In the genomic region with DNA sequence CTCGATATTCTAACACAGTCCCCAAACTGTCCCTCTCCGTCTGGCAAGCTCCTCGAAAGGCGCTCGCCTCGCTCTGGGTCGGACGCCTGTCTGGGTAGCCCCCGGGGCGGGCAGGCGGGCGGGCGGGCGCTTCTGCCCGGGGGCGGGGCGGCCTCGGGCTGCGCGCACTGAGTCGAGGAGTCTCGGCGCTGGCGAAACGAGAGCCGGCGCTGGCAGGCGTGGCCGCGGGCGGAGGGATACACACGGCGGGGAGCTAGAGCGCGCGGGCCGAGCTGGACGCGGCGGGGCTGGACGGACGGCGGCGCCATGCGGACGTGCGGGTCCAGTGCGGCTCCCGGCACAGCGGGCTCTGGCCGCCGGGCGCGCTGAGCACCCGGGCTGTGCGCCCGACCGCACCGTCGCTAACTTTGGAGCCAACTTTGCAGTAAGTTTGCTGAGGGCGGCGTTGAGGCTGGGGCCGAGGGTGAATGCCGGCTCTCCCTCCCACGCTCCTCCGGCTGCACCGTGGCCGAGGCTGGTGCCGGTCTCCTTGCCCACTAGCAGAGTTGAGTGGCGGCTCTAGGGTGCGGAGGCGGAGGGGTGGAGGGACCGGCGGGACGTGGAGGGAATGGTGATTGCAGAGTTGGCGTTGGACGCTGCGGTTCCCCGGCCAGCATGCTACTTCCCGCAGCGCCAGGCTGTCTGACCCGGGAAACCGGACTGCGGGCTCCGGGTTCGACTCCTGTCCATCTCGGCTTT, we compare ENCODE assay signal across 8 mouse cellular contexts. TPM values are rescaled to one million over a fixed set of nuclear protein-coding genes. Genes with fewer than 3 reads are reported as not detected.
DNase-seq lines count a peak whose midpoint lies in the region; ATAC-seq and TF ChIP-seq lines count a peak whose summit lies in the region.

No protein-coding gene starts in this region.

- peak; percentile 80 for ATAC-seq in liver, embryonic 14.5 days (ENCODE audit: insufficient read depth)
- peak; percentile 79 for ATAC-seq in neural tube, embryonic 12.5 days (ENCODE audit: low FRiP score, low read depth)

- peak; percentile 90 to 95 for DNase-seq in cerebellum, adult 18-20 months
- DNase-seq in forelimb bud, embryonic 11.5 days (ENCODE audit: low read depth, low spot score) = peak; percentile 87
- peak; percentile 84 for DNase-seq in heart, postnatal 25 days (ENCODE audit: low spot score)
- peak; percentile 85 for DNase-seq in layer of hippocampus, adult 11-12 months (ENCODE audit: low spot score)
- peak; percentile 16 to 29 (median 27) for DNase-seq in liver, embryonic 14.5 days (ENCODE audit: low read depth in 3 of 3, low spot score in 3 of 3)
- DNase-seq in thymus, adult 2 months = peak; percentile 7

- no peak for TF ChIP-seq CTCF in ES-Bruce4 (IDR thresholded peaks at IDR 0.05; ENCODE audit: low read depth, low read length)
- TF ChIP-seq CTCF in liver, embryonic 14.5 days (IDR thresholded peaks at IDR 0.05; ENCODE audit: low read depth) = no peak
- TF ChIP-seq CTCF in thymus, adult 2 months (IDR thresholded peaks at IDR 0.05; ENCODE audit: borderline replicate concordance, control insufficient read depth, extremely low read depth, insufficient read depth, low read length, poor library complexity) = no peak

- no peaks in the 10 kb centered on the region for H3K9me3 ChIP-seq in ES-Bruce4 (replicated peaks; ENCODE audit: control insufficient read depth, insufficient read depth, low read length, poor library complexity, severe bottlenecking)
- no peaks in the 10 kb centered on the region for H3K9me3 ChIP-seq in liver, embryonic 14.5 days (ENCODE audit: control insufficient read depth, low read length)
- no peaks in the 10 kb centered on the region for H3K9me3 ChIP-seq in neural tube, embryonic 12.5 days

- H3K36me3 ChIP-seq in ES-Bruce4 (ENCODE audit: control insufficient read depth, insufficient read depth, low read length, poor library complexity, severe bottlenecking) = 0 out of 2 replicates have a peak, but pooled peaks cover 3% of the 10 kb centered on the region
- no peaks in the 10 kb centered on the region for H3K36me3 ChIP-seq in liver, embryonic 14.5 days (replicated peaks; ENCODE audit: control insufficient read depth, insufficient read depth, low read depth)
- H3K36me3 ChIP-seq in neural tube, embryonic 12.5 days = no peaks in the 10 kb centered on the region
- no peaks in the 10 kb centered on the region for H3K36me3 ChIP-seq in thymus, adult 2 months (ENCODE audit: control insufficient read depth, insufficient read depth, low read length)

- H3K4me3 ChIP-seq in ES-Bruce4 (ENCODE audit: low read depth, low read length) = peak overlapping the region; percentile 94
- peak overlapping the region; percentile 52 to 70 for H3K4me3 ChIP-seq in liver, embryonic 14.5 days (ENCODE audit: insufficient read depth in 1 of 2, low read depth in 2 of 2, low read length in 2 of 2)
- H3K4me3 ChIP-seq in neural tube, embryonic 12.5 days = peak overlapping the region; percentile 62
- H3K4me3 ChIP-seq in thymus, adult 2 months (ENCODE audit: control insufficient read depth, insufficient read depth, low read length) = peak overlapping the region; percentile 26

- peak overlapping the region; percentile 85 for H3K9ac ChIP-seq in ES-Bruce4 (ENCODE audit: low read depth, poor library complexity, severe bottlenecking)
- H3K9ac ChIP-seq in liver, embryonic 14.5 days (replicated peaks) = no peak overlapping the region
- peak overlapping the region; percentile 58 for H3K9ac ChIP-seq in neural tube, embryonic 12.5 days

- TF ChIP-seq POLR2A in ES-Bruce4 (IDR thresholded peaks at IDR 0.05; ENCODE audit: insufficient read depth, low read length) = no peak
- no peak for TF ChIP-seq POLR2A in thymus, adult 2 months (IDR thresholded peaks at IDR 0.05; ENCODE audit: control insufficient read depth, extremely low read depth, insufficient read depth, low read length, poor library complexity)

- under 1% methylated on average over 87 of the region's 87 CpGs for WGBS in liver, embryonic 14.5 days (ENCODE audit: insufficient replicate concordance)
- WGBS in neural tube, embryonic 12.5 days = under 1% methylated on average over 85 of the region's 87 CpGs
- 2% methylated on average over 87 of the region's 87 CpGs for WGBS in thymus, adult 2 months

- H3K27me3 ChIP-seq in ES-Bruce4 (ENCODE audit: control insufficient read depth, insufficient read depth, low read length, poor library complexity, severe bottlenecking) = no peaks in the 10 kb centered on the region
- H3K27me3 ChIP-seq in liver, embryonic 14.5 days (ENCODE audit: control insufficient read depth, insufficient read depth, low read length) = peaks cover 46% of the 10 kb centered on the region
- H3K27me3 ChIP-seq in neural tube, embryonic 12.5 days (replicated peaks) = no peaks in the 10 kb centered on the region
- H3K27me3 ChIP-seq in thymus, adult 2 months (ENCODE audit: control insufficient read depth, insufficient read depth, low read length) = peaks cover 3% of the 10 kb centered on the region; the same call in 1 of the 2 replicates

- intact Hi-C loops in heart, postnatal 25 days (cut with DNase I) = loop anchor here (2.0 to 5.0 kb wide), 2 partner anchors 47 to 241 kb away; no protein-coding TSS in a partner anchor

- H3K27ac ChIP-seq in ES-Bruce4 (ENCODE audit: insufficient read depth, low read length) = peak overlapping the region; percentile 97
- H3K27ac ChIP-seq in liver, embryonic 14.5 days = no peak overlapping the region
- peak overlapping the region; percentile 70 for H3K27ac ChIP-seq in neural tube, embryonic 12.5 days
- no peak overlapping the region for H3K27ac ChIP-seq in thymus, adult 2 months (ENCODE audit: control insufficient read depth, insufficient read depth, low read length)

- peak overlapping the region; percentile 45 for H3K4me2 ChIP-seq in liver, embryonic 14.5 days (ENCODE audit: low read depth)
- peak overlapping the region; percentile 82 for H3K4me2 ChIP-seq in neural tube, embryonic 12.5 days (replicated peaks)

- H3K4me1 ChIP-seq in ES-Bruce4 (ENCODE audit: control insufficient read depth, insufficient read depth, low read length) = peaks cover 3% of the 10 kb centered on the region
- no peaks in the 10 kb centered on the region for H3K4me1 ChIP-seq in liver, embryonic 14.5 days (replicated peaks; ENCODE audit: control insufficient read depth in 2 of 2, insufficient read depth in 2 of 2, low read length in 1 of 2)
- H3K4me1 ChIP-seq in neural tube, embryonic 12.5 days = no peaks in the 10 kb centered on the region
- no peaks in the 10 kb centered on the region for H3K4me1 ChIP-seq in thymus, adult 2 months (replicated peaks; ENCODE audit: control insufficient read depth, insufficient read depth, low read length)

- TF ChIP-seq EP300 in ES-Bruce4 (IDR thresholded peaks at IDR 0.05; ENCODE audit: insufficient read depth, low read depth, low read length) = peak; percentile 30; the same call in 1 of the 2 replicates
- no peak for TF ChIP-seq EP300 in liver, embryonic 14.5 days (IDR thresholded peaks at IDR 0.05; ENCODE audit: low read depth)

RNA-seq across cellular contexts. Expression of gene Fat1, which starts 2.8 kb away (rescaled TPM):
- 175 and 182 TPM in 2 replicates for polyA plus RNA-seq in ES-Bruce4 (2011; ENCODE audit: insufficient read depth, insufficient read length, low read depth, missing spikeins)
- total RNA-seq in heart, postnatal 25 days (2021) = 10 to 100 TPM; 18.8 to 19.0 TPM
- polyA plus RNA-seq in liver, embryonic 14.5 days (2012; rRNA removed) = 1.3 TPM in 2 replicates
- 0.98 and 1.0 TPM in 2 replicates for polyA plus RNA-seq in liver, embryonic 14.5 days (2014; fragmentation: Nextera tagmentation; extraction: Ambion mirVana)
- 11.7 and 11.9 TPM in 2 replicates for polyA plus RNA-seq in neural tube, embryonic 12.5 days (2016; fragmentation: Nextera tagmentation; extraction: Ambion mirVana)
- 7.7 and 10.2 TPM in 2 replicates for polyA plus RNA-seq in thymus, adult 2 months (2012; rRNA removed)

Comparison
In these comparisons a context has a peak if more than half of its experiments do, and no peak if none do; other contexts are left out.
1. H3K27ac ChIP-seq: peak in ES-Bruce4 (single experiment) and neural tube, embryonic 12.5 days (single experiment); none in liver, embryonic 14.5 days (single experiment) and thymus, adult 2 months (single experiment).
2. H3K4me3 ChIP-seq: peak in every context shown above with its lines; median percentile 94 in ES-Bruce4; 62 in neural tube, embryonic 12.5 days; 61 in liver, embryonic 14.5 days; 26 in thymus, adult 2 months.
3. DNase-seq: peak in every context shown above with its lines; median percentile 92 in cerebellum, adult 18-20 months; 87 in forelimb bud, embryonic 11.5 days; 85 in layer of hippocampus, adult 11-12 months; 84 in heart, postnatal 25 days; 27 in liver, embryonic 14.5 days; 7 in thymus, adult 2 months.
4. RNA of gene Fat1, which starts 2.8 kb away (polyA plus RNA-seq): 175 to 182 TPM in ES-Bruce4; 11.7 to 11.9 TPM in neural tube, embryonic 12.5 days, 7.7 to 10.2 TPM in thymus, adult 2 months and 0.98 to 1.3 TPM in liver, embryonic 14.5 days; every median in the first group is over 10 times any median in the second.